Mouse (Mus musculus) heart, adult 2 months (tissue): ENCODE results near the gene Slc44a2. TPM values are rescaled to one million over a fixed set of nuclear protein-coding genes. Genes with fewer than 3 reads are reported as not detected.

Source experiments
- DNase-seq, 2 experiments: peaks; one replicate each; pipeline ENCODE4 v3.0.0; 2021
- H3K27ac ChIP-seq: fragments of 200-600 bp; 2 replicates; pipeline ENCODE4 v1.8.1; 2022
- H3K27me3 ChIP-seq: fragments of 200-500 bp; 2 replicates; pipeline ENCODE4 v1.6.1; 2012; ENCODE audit warnings: mild to moderate bottlenecking, low read length, inconsistent platforms, mixed read lengths; ENCODE audit not compliant: control insufficient read depth, insufficient read depth
- H3K36me3 ChIP-seq: fragments of 200-500 bp; 2 replicates; pipeline ENCODE4 v1.6.1; 2012; ENCODE audit warnings: low read length, inconsistent platforms; ENCODE audit not compliant: control insufficient read depth, insufficient read depth
- H3K4me1 ChIP-seq: fragments of 200-500 bp; 2 replicates; pipeline ENCODE4 v1.6.1; 2011; ENCODE audit warnings: low read length; ENCODE audit not compliant: control insufficient read depth, insufficient read depth
- H3K4me3 ChIP-seq: fragments of 200-600 bp; 2 replicates; pipeline ENCODE4 v1.8.1; 2022
- H3K79me2 ChIP-seq: fragments of 200-500 bp; replicated peaks from 2 replicates; pipeline ENCODE4 v1.6.1; 2012; ENCODE audit warnings: mild to moderate bottlenecking, inconsistent platforms, low read length, moderate library complexity, mixed read lengths; ENCODE audit not compliant: control insufficient read depth, insufficient read depth
- H3K9ac ChIP-seq: fragments of 200-500 bp; 2 replicates; pipeline ENCODE4 v1.6.1; 2012; ENCODE audit warnings: low read depth, mild to moderate bottlenecking, control low read depth, inconsistent platforms, low read length, mixed read lengths
- CTCF ChIP-seq: fragments of 200-600 bp; IDR thresholded peaks from 2 replicates; pipeline ENCODE4 v1.8.1; 2022; ENCODE audit warnings: antibody characterized with exemption, mild to moderate bottlenecking, moderate library complexity
- EP300 ChIP-seq: fragments of 200-500 bp; IDR thresholded peaks from 2 replicates; pipeline ENCODE4 v1.6.1; 2011; ENCODE audit warnings: low read depth, low read length, control low read depth; ENCODE audit not compliant: insufficient read depth
- POLR2A ChIP-seq: fragments of 200-500 bp; IDR thresholded peaks from 2 replicates; pipeline ENCODE4 v1.6.1; 2011; ENCODE audit warnings: mild to moderate bottlenecking, low read depth, low read length, control low read depth; ENCODE audit not compliant: insufficient read depth
- WGBS: fragments of 180-500 bp; shearing (Covaris S2); methylation state at CpG from one replicate; pipeline ENCODE4 v1.1.7; 2018; 5-methylcytosine and 5-hydroxymethylcytosine counted together
- intact Hi-C: fragments of 180-260 bp; cut with DNase I; formaldehyde crosslinking; loops from one replicate; pipeline ENCODE4 v1.15.1; 2025
- polyA plus RNA-seq: library from polyadenylated mRNA; depleted of rRNA; stranded (reverse); fragments of >200 nt; gene quantifications from 2 replicates; pipeline ENCODE4 v1.2.3, GENCODE M21; 2012
- total RNA-seq, 2 experiments: library from RNA; stranded (reverse); gene quantifications; 2 replicates each; pipeline ENCODE4 v1.2.3; 2021

The Slc44a2 gene
- total and polyA plus RNA-seq, 3 experiments, result 77.0 to 89.5 (median 86.8) TPM

GRCm38 (mm10) chr9:21340411-21340810, 19.9 kb downstream of the Slc44a2 start:
- DNase-seq, result no peak
- no peaks in the 10 kb centered on the region for H3K79me2 ChIP-seq
- H3K4me1 ChIP-seq, result no peaks in the 10 kb centered on the region; the same call in 1 of the 2 replicates
- no peaks in the 10 kb centered on the region; the same call in 1 of the 2 replicates for H3K36me3 ChIP-seq
- no peak overlapping the region for H3K27ac ChIP-seq
- intact Hi-C loops, result no loop called here
- TF ChIP-seq EP300 (no peak), CTCF (no peak), POLR2A (no peak)
- no peak overlapping the region for H3K4me3 ChIP-seq
- H3K27me3 ChIP-seq, result no peaks in the 10 kb centered on the region
- 46% methylated on average over 4 of the region's 4 CpGs for WGBS
- no peak overlapping the region for H3K9ac ChIP-seq

- intact Hi-C loops, result no loop called here
- H3K79me2 ChIP-seq, result no peaks in the 10 kb centered on the region
- H3K27ac ChIP-seq, result no peak overlapping the region
- no peak for TF ChIP-seq CTCF
- H3K36me3 ChIP-seq, result no peaks in the 10 kb centered on the region
- no peak overlapping the region for H3K4me3 ChIP-seq
- no peak overlapping the region for H3K9ac ChIP-seq
- no peaks in the 10 kb centered on the region for H3K27me3 ChIP-seq
- peak; percentile 57 to 59 for DNase-seq
- H3K4me1 ChIP-seq, result no peaks in the 10 kb centered on the region
- 51% methylated on average over 16 of the region's 16 CpGs for WGBS
These were observed 26.3 kb downstream of the Slc44a2 start for GRCm38 (mm10) chr9:21346627-21347365.

GRCm38 (mm10) chr9:21348152-21348551, 27.7 kb downstream of the Slc44a2 start:
- H3K4me3 ChIP-seq, result no peak overlapping the region
- no peaks in the 10 kb centered on the region for H3K27me3 ChIP-seq
- H3K27ac ChIP-seq, result no peak overlapping the region
- intact Hi-C loops, result no loop called here
- H3K4me1 ChIP-seq, result peaks cover 3% of the 10 kb centered on the region
- WGBS, result 79% methylated on average over 3 of the region's 3 CpGs
- no peak for TF ChIP-seq CTCF
- no peak for TF ChIP-seq EP300
- no peak for TF ChIP-seq POLR2A
- no peaks in the 10 kb centered on the region for H3K79me2 ChIP-seq
- H3K9ac ChIP-seq, result no peak overlapping the region
- no peak for DNase-seq
- no peaks in the 10 kb centered on the region for H3K36me3 ChIP-seq

GRCm38 (mm10) chr9:21351178-21351577, 30.7 kb downstream of the Slc44a2 start:
- no peak overlapping the region for H3K27ac ChIP-seq
- H3K36me3 ChIP-seq, result no peaks in the 10 kb centered on the region
- no peaks in the 10 kb centered on the region for H3K79me2 ChIP-seq
- 73% methylated on average over 7 of the region's 7 CpGs for WGBS
- no peak overlapping the region for H3K9ac ChIP-seq
- intact Hi-C loops, result no loop called here
- H3K4me1 ChIP-seq, result peaks cover 3% of the 10 kb centered on the region
- DNase-seq, result no peak
- H3K27me3 ChIP-seq, result no peaks in the 10 kb centered on the region
- TF ChIP-seq CTCF (no peak), POLR2A (no peak), EP300 (no peak)
- H3K4me3 ChIP-seq, result no peak overlapping the region

GRCm38 (mm10) chr9:21351702-21352377, 31.3 kb downstream of the Slc44a2 start:
- H3K79me2 ChIP-seq, result no peaks in the 10 kb centered on the region
- no peaks in the 10 kb centered on the region for H3K27me3 ChIP-seq
- H3K4me1 ChIP-seq, result peaks cover 3% of the 10 kb centered on the region
- intact Hi-C loops, result no loop called here
- DNase-seq, result no peak
- 95% methylated on average over 4 of the region's 4 CpGs for WGBS
- no peak overlapping the region for H3K9ac ChIP-seq
- H3K4me3 ChIP-seq, result no peak overlapping the region
- no peaks in the 10 kb centered on the region for H3K36me3 ChIP-seq
- no peak for TF ChIP-seq EP300
- no peak for TF ChIP-seq POLR2A
- TF ChIP-seq CTCF, result no peak
- H3K27ac ChIP-seq, result no peak overlapping the region

GRCm38 (mm10) chr9:21352463-21353372, 32.2 kb downstream of the Slc44a2 start:
- 34% methylated on average over 20 of the region's 20 CpGs for WGBS
- no peaks in the 10 kb centered on the region for H3K36me3 ChIP-seq
- H3K27me3 ChIP-seq, result no peaks in the 10 kb centered on the region
- no peak overlapping the region for H3K4me3 ChIP-seq
- no peak overlapping the region for H3K27ac ChIP-seq
- DNase-seq, result peak in 1 of 2 experiments; percentile 42
- 0 out of 2 replicates have a peak, but pooled peaks have one; percentile 43 for TF ChIP-seq EP300
- no peak for TF ChIP-seq CTCF
- no peak for TF ChIP-seq POLR2A
- peaks cover 3% of the 10 kb centered on the region for H3K4me1 ChIP-seq
- H3K79me2 ChIP-seq, result no peaks in the 10 kb centered on the region
- no peak overlapping the region for H3K9ac ChIP-seq
- intact Hi-C loops, result no loop called here
